Mouse (Mus musculus): ENCODE data around the gene Birc2. TPM values are rescaled to one million over a fixed set of nuclear protein-coding genes. Genes with fewer than 3 reads are reported as not detected.

Birc2 gene
- polyA plus RNA-seq, 1 experiment from 2014 or later: 47.7 TPM

GRCm38 (mm10) chr9:7775986-7776385 is 60.9 kb downstream of the Birc2 start:
- Histone ChIP-seq H3K9ac (ENCODE audit: low read length) (no peak overlapping the region), H3K9me3 (ENCODE audit: control insufficient read depth, low read length) (no peaks in the 10 kb centered on the region), H3K4me1 (replicated peaks; ENCODE audit: control insufficient read depth, insufficient read depth, low read length) (no peaks in the 10 kb centered on the region; the same call in 1 of the 2 replicates), H3K36me3 (ENCODE audit: control insufficient read depth, insufficient read depth, low read length) (no peaks in the 10 kb centered on the region), H3K27me3 (ENCODE audit: control insufficient read depth, insufficient read depth, low read length) (no peaks in the 10 kb centered on the region), H3K27ac (ENCODE audit: low read depth, low read length) (no peak overlapping the region), H3K4me2 (ENCODE audit: low read depth, low read length, severe bottlenecking) (no peak overlapping the region), H3K4me3 (ENCODE audit: low read depth, low read length) (no peak overlapping the region)
- 78% methylated on average over 3 of the region's 3 CpGs for WGBS
- DNase-seq (ENCODE audit: low spot score): no peak
- no peak for ATAC-seq (replicated peaks; ENCODE audit: low FRiP score)

DNA sequence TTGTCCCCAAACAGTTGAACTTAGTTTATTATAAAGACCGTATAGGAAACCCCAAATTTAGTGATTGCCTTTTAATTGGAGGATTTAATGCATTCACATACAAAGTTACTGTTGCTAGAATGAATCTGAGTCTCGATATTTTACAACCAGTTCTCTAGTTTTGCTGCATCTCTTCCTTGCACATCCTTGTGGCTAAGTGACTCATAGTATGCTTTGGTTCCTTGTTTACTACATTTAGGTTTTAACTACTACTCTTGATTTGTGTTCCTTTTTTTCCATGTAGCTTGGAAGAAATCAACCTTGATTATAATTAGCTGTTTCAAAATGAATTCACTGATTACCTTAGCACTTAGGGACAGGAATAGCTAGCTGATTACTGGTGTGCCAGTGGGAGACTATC is 61.9 kb downstream of the Birc2 start:
- Histone ChIP-seq H3K27ac (ENCODE audit: low read depth, low read length) (no peak overlapping the region), H3K36me3 (ENCODE audit: control insufficient read depth, insufficient read depth, low read length) (no peaks in the 10 kb centered on the region), H3K4me2 (ENCODE audit: low read depth, low read length, severe bottlenecking) (no peak overlapping the region), H3K9me3 (ENCODE audit: control insufficient read depth, low read length) (no peaks in the 10 kb centered on the region), H3K4me3 (ENCODE audit: low read depth, low read length) (no peak overlapping the region), H3K9ac (ENCODE audit: low read length) (no peak overlapping the region), H3K4me1 (replicated peaks; ENCODE audit: control insufficient read depth, insufficient read depth, low read length) (no peaks in the 10 kb centered on the region; the same call in 1 of the 2 replicates), H3K27me3 (ENCODE audit: control insufficient read depth, insufficient read depth, low read length) (no peaks in the 10 kb centered on the region)
- WGBS: 91% methylated on average over 2 of the region's 2 CpGs
- no peak for ATAC-seq (replicated peaks; ENCODE audit: low FRiP score)
- no peak for DNase-seq (ENCODE audit: low spot score)

DNA sequence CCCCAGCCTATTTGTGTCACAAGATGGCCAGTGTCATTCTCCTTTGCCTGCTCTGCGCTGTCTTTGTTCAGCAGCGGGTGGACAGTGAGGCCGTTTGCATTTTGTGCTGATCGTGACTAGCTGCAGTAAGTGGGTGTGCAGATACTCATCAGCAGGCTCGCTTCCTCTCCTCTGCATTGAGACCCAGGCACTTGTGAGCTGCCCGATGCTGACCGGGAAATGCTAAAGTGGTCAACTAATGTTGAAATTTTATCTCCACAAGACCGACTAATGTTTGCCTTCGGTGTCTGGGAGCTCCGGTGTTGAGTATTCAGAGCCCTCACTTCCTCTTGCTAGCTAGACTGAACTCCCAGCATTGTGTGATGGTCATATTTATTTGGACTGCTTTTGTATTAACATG is 62.3 kb downstream of the Birc2 start:
- 91% methylated on average over 10 of the region's 10 CpGs for WGBS
- no peaks in the 10 kb centered on the region for H3K27me3 ChIP-seq (ENCODE audit: control insufficient read depth, insufficient read depth, low read length)
- H3K36me3 ChIP-seq (ENCODE audit: control insufficient read depth, insufficient read depth, low read length): no peaks in the 10 kb centered on the region
- ATAC-seq (replicated peaks; ENCODE audit: low FRiP score) (no peak), DNase-seq (ENCODE audit: low spot score) (no peak)
- no peaks in the 10 kb centered on the region; the same call in 1 of the 2 replicates for H3K4me1 ChIP-seq (replicated peaks; ENCODE audit: control insufficient read depth, insufficient read depth, low read length)
- no peak overlapping the region for H3K4me2 ChIP-seq (ENCODE audit: low read depth, low read length, severe bottlenecking)
- H3K9me3 ChIP-seq (ENCODE audit: control insufficient read depth, low read length): no peaks in the 10 kb centered on the region
- H3K27ac ChIP-seq (ENCODE audit: low read depth, low read length): no peak overlapping the region
- no peak overlapping the region for H3K9ac ChIP-seq (ENCODE audit: low read length)
- H3K4me3 ChIP-seq (ENCODE audit: low read depth, low read length): no peak overlapping the region

GRCm38 (mm10) chr9:7773686-7774085 is 63.2 kb downstream of the Birc2 start:
- ATAC-seq (replicated peaks; ENCODE audit: low FRiP score): no peak
- DNase-seq (ENCODE audit: low spot score): no peak
- H3K36me3 ChIP-seq (ENCODE audit: control insufficient read depth, insufficient read depth, low read length): no peaks in the 10 kb centered on the region
- no peak overlapping the region for H3K27ac ChIP-seq (ENCODE audit: low read depth, low read length)
- 92% methylated on average over 5 of the region's 5 CpGs for WGBS
- no peak overlapping the region for H3K4me2 ChIP-seq (ENCODE audit: low read depth, low read length, severe bottlenecking)
- no peak overlapping the region for H3K4me3 ChIP-seq (ENCODE audit: low read depth, low read length)
- H3K9me3 ChIP-seq (ENCODE audit: control insufficient read depth, low read length): no peaks in the 10 kb centered on the region
- H3K4me1 ChIP-seq (replicated peaks; ENCODE audit: control insufficient read depth, insufficient read depth, low read length): no peaks in the 10 kb centered on the region; the same call in 1 of the 2 replicates
- no peaks in the 10 kb centered on the region for H3K27me3 ChIP-seq (ENCODE audit: control insufficient read depth, insufficient read depth, low read length)
- H3K9ac ChIP-seq (ENCODE audit: low read length): no peak overlapping the region

GRCm38 (mm10) chr9:7772773-7773454 is 64.0 kb downstream of the Birc2 start:
- Histone ChIP-seq H3K9ac (ENCODE audit: low read length) (no peak overlapping the region), H3K4me1 (replicated peaks; ENCODE audit: control insufficient read depth, insufficient read depth, low read length) (no peaks in the 10 kb centered on the region; the same call in 1 of the 2 replicates), H3K27ac (ENCODE audit: low read depth, low read length) (no peak overlapping the region), H3K36me3 (ENCODE audit: control insufficient read depth, insufficient read depth, low read length) (no peaks in the 10 kb centered on the region), H3K27me3 (ENCODE audit: control insufficient read depth, insufficient read depth, low read length) (no peaks in the 10 kb centered on the region), H3K4me2 (ENCODE audit: low read depth, low read length, severe bottlenecking) (no peak overlapping the region), H3K9me3 (ENCODE audit: control insufficient read depth, low read length) (no peaks in the 10 kb centered on the region), H3K4me3 (ENCODE audit: low read depth, low read length) (no peak overlapping the region)
- WGBS: 84% methylated on average over 4 of the region's 4 CpGs
- ATAC-seq (replicated peaks; ENCODE audit: low FRiP score) (peak; percentile 48; the same call in 1 of the 2 replicates), DNase-seq (ENCODE audit: low spot score) (no peak)

DNA sequence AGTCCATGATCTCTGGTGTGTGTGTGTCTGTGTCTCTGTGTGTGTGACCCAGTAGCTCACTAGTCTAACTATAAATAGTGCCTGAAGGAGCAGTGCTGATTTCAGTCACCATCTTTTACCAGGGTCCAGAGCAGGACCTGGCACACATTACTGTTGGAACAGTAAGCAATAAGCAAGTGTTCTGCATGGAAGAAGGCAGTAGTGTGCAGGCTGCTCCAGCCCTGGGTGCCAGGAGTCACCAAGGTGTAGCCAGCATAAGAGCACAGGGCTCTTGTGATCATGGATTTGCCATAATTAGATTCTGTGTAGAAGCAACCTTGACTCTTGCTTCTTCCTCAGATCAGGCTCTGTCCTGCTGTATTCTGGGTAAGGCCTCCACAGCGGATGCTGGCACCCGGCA is 64.5 kb downstream of the Birc2 start:
- H3K4me2 ChIP-seq (ENCODE audit: low read depth, low read length, severe bottlenecking): no peak overlapping the region
- no peaks in the 10 kb centered on the region for H3K27me3 ChIP-seq (ENCODE audit: control insufficient read depth, insufficient read depth, low read length)
- H3K9ac ChIP-seq (ENCODE audit: low read length): no peak overlapping the region
- peaks cover 2% of the 10 kb centered on the region; the same call in 1 of the 2 replicates for H3K4me1 ChIP-seq (replicated peaks; ENCODE audit: control insufficient read depth, insufficient read depth, low read length)
- ATAC-seq (replicated peaks; ENCODE audit: low FRiP score) (no peak), DNase-seq (ENCODE audit: low spot score) (no peak)
- WGBS: 91% methylated on average over 2 of the region's 2 CpGs
- H3K4me3 ChIP-seq (ENCODE audit: low read depth, low read length): no peak overlapping the region
- no peaks in the 10 kb centered on the region for H3K9me3 ChIP-seq (ENCODE audit: control insufficient read depth, low read length)
- H3K27ac ChIP-seq (ENCODE audit: low read depth, low read length): no peak overlapping the region
- no peaks in the 10 kb centered on the region for H3K36me3 ChIP-seq (ENCODE audit: control insufficient read depth, insufficient read depth, low read length)

DNA sequence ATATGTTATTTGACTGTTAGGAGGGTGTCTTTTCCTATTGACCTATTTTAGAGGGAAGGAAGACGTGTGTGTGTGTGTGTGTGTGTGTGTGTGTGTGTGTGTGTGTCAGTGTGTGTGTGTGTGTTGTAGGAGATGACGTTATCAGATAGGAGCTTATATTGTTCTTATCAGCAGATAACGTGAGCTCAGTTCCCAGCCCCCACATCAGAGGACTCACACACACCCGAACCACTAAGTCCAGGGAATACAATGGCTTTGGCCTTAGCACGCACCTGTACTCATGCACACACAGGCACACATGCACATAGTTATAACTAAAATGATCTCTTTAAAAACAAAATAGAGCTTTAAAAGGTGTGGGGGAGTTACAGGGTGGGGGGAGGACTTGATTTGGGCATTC is 67.4 kb downstream of the Birc2 start:
- peaks cover 7% of the 10 kb centered on the region; the same call in 1 of the 2 replicates for H3K4me1 ChIP-seq (replicated peaks; ENCODE audit: control insufficient read depth, insufficient read depth, low read length)
- no peaks in the 10 kb centered on the region for H3K27me3 ChIP-seq (ENCODE audit: control insufficient read depth, insufficient read depth, low read length)
- 88% methylated on average over 5 of the region's 5 CpGs for WGBS
- ATAC-seq (replicated peaks; ENCODE audit: low FRiP score) (no peak), DNase-seq (ENCODE audit: low spot score) (no peak)
- no peaks in the 10 kb centered on the region for H3K9me3 ChIP-seq (ENCODE audit: control insufficient read depth, low read length)
- no peak overlapping the region for H3K4me3 ChIP-seq (ENCODE audit: low read depth, low read length)
- no peak overlapping the region for H3K4me2 ChIP-seq (ENCODE audit: low read depth, low read length, severe bottlenecking)
- no peak overlapping the region for H3K27ac ChIP-seq (ENCODE audit: low read depth, low read length)
- H3K36me3 ChIP-seq (ENCODE audit: control insufficient read depth, insufficient read depth, low read length): no peaks in the 10 kb centered on the region
- no peak overlapping the region for H3K9ac ChIP-seq (ENCODE audit: low read length)

- WGBS: 67% methylated on average over 4 of the region's 4 CpGs
- no peak for ATAC-seq (replicated peaks; ENCODE audit: low FRiP score)
- Histone ChIP-seq H3K27me3 (ENCODE audit: control insufficient read depth, insufficient read depth, low read length) (no peaks in the 10 kb centered on the region), H3K4me3 (ENCODE audit: low read depth, low read length) (no peak overlapping the region), H3K36me3 (ENCODE audit: control insufficient read depth, insufficient read depth, low read length) (no peaks in the 10 kb centered on the region), H3K9ac (ENCODE audit: low read length) (no peak overlapping the region), H3K27ac (ENCODE audit: low read depth, low read length) (no peak overlapping the region), H3K4me2 (ENCODE audit: low read depth, low read length, severe bottlenecking) (no peak overlapping the region), H3K9me3 (ENCODE audit: control insufficient read depth, low read length) (no peaks in the 10 kb centered on the region), H3K4me1 (replicated peaks; ENCODE audit: control insufficient read depth, insufficient read depth, low read length) (peaks cover 7% of the 10 kb centered on the region; the same call in 1 of the 2 replicates)
- DNase-seq (ENCODE audit: low spot score): no peak
These were observed 67.8 kb downstream of the Birc2 start for GRCm38 (mm10) chr9:7769081-7769480.

Data from forebrain, embryonic 11.5 days (tissue).